Mouse (Mus musculus): ENCODE results near the gene Pou5f1. TPM values are rescaled to one million over a fixed set of nuclear protein-coding genes. Genes with fewer than 3 reads are reported as not detected.

Gene Pou5f1
- total RNA-seq, 2 experiments from 2014 or later = not detected

DNA sequence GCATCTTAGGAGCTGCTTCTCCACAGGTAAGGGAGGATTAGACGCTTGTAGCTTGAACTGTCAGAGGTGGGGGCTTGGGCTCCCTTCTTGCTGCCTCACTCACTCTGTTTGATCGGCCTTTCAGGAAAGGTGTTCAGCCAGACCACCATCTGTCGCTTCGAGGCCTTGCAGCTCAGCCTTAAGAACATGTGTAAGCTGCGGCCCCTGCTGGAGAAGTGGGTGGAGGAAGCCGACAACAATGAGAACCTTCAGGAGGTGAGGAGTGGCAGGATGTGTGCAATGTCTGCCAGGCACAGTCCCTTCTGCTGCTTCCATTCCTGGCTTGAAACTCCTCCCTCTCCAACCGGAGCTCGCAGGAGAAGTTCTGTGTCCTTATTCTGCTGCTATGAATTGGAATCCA is 3.5 kb downstream of the Pou5f1 start:
- intact Hi-C loops (cut with DNase I) = no loop called here
- peak in 1 of 2 experiments; percentile 23 for DNase-seq (ENCODE audit: low spot score in 2 of 2)

DNA sequence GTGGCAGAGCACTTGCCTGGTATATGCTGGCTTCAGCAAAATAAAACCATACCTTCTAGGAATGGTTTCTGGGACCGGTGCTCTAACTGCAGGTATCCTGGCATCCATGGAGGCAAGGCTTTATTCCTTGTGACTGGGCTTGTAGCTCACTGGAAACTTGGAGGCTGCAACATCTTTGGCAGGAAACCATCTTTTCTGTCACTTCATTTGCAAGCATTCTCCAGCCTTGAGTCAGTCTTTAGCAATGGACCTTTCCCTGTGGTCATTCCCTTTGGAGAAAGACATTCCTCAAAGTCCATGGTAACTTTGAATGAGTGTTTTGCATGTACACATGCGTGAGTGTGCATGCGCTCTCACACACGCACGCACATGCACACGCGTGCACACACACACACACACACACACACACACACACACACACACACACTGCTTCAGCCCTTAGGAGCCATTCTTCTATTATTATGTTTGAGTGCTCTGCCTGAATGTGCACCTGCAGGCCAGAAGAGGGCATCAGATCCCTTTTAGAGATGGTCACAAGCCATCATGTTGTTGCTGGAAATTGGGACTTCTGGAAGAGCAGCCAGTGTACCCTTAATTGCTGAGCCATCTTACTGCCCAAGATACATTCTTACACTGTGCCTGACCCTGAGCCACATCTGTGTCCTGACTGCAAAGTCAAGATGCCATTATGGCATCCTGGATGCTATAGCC is 7.3 kb downstream of the Pou5f1 start:
- peak; percentile 20 to 50 for DNase-seq (ENCODE audit: low spot score in 2 of 2)

DNA sequence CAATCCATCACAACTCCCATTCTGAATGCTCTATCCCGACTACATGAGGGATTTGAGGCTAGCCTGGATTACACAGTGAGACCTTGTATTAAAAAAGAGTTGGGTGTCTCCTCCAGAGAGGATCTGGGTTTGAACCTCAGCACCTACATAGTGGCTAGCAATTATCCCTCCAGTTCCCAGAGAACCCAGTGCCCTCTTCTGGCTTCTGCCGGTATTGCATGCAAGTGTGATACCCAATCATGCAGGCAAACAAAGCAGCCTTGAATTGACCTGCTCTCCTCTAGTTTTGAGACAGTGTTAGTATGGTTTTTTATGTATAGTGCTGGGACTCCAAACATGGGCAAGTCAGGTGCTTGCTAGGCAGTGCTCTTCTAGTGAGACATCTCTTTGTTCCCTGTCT is 8.1 kb downstream of the Pou5f1 start:
- intact Hi-C loops (cut with DNase I) = no loop called here
- DNase-seq (ENCODE audit: low spot score in 2 of 2) = peak; percentile 32 to 45

More for the DNA sequence above, 7.3 kb downstream of the Pou5f1 start:
- intact Hi-C loops (cut with DNase I) = no loop called here

DNA sequence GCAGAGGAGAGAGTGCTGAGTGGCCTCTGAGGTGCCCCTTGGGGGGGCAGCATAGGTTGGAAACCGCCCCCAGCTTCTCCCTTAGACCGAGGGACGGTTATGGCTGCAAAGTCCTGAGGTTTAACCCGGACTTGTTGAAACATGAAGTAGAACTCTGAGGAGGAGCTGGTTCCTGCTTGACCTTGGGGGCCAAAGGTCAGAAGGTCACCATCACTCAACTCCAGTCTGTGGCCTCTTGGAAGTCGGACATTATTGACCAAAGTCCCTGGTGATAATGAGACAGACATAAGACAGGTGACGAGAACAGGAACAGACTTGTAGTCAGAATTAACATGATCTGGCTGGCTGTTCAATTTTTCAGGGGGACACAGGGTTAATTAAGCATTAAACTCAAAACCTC is 8.9 kb downstream of the Pou5f1 start:
- no peak for DNase-seq (ENCODE audit: low spot score in 2 of 2)

DNA sequence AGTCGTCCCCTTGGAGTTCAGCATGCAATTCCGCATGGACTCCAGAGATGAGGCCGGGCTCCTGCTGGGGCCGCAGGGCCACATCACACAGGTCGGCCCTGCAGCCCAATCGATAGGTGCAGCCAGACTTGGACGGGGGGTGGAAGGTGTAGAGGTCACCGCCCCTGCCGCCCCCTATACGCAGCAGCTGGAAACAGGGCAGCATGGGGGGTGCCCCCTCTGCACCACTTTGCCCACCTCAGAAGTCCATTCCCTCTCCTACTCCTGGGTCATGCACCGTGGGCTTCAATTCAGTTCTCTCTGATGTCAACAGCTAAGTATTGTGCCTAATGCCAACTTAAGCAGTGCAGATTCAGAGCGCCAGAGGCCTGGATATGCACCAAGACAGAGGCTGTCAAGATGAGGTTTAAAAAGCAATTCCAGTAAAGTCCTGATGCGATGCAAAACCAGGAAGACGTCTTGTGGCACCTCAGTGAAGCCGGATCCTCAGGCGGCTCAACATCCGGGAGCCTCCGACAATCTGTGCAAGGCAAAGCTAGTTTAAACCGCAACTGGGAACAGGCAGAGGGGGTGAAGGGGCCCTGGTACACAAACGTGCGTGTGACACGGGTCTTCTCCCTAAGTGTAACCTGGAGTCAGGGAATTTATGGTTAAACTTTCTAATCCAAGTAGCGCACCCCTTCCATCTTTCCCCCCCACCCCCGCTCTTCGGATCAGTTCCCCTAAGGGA is 10.3 kb downstream of the Pou5f1 start:
- DNase-seq (ENCODE audit: low spot score in 2 of 2) = peak; percentile 19 to 41
- intact Hi-C loops (cut with DNase I) = loop anchor here (2.0 kb wide), 1 partner anchor 19 kb away; no protein-coding TSS in a partner anchor

More for the DNA sequence above, 8.9 kb downstream of the Pou5f1 start:
- intact Hi-C loops (cut with DNase I) = no loop called here

DNA sequence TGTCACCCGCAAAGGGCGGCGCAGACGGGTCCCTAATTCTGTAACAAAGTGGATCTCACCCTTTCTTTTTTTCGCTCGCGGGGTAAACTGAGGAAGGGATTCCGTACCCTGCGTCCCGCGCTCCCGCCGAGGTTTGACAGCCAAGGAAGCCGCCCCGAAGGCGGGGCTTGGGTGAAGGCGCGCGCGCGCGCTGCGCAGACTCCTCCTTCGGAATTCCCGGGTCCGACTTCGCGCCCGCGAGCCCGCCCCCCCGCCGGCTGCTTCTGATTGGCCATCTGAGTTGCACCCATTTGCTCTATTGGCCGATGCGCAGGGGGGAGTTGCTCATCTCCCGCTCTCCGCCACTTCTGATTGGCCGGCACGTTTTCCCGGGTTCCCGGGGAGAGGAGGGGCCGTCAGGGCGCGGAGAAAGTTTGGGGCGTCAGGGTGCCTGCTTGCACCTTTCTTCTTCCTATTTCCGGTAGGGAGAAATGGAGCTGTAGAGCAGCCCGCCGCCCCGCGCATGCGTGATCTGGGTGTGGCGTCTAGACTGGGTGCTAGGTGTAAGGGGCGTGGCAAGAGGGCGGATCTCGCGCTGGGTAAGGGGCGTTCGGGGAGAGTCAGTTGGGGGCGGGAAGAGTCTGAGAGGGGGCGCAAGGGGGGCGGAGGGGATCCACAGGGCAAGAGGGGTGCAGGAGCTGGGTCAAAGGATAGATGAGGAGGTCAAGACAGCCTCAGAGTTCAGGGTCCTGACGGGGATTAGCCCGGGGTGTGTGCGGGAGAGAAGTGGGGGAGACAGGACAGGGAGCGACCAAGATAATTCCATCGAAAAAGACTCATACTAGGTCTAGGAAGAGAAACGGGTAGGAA is 11.1 kb downstream of the Pou5f1 start, which contains the start of the genes Tcf19 and Cchcr1:
Gene Tcf19 (minus strand): TSS at position 173 of the 849 bp plus-strand sequence.
Gene Cchcr1 (plus strand): TSS at position 449 of the 849 bp plus-strand sequence.
- peak; percentile 95 to 98 for DNase-seq (ENCODE audit: low spot score in 2 of 2)
- intact Hi-C loops (cut with DNase I) = loop anchor here (2.0 kb wide), 1 partner anchor 18 kb away; no protein-coding TSS in a partner anchor

DNA sequence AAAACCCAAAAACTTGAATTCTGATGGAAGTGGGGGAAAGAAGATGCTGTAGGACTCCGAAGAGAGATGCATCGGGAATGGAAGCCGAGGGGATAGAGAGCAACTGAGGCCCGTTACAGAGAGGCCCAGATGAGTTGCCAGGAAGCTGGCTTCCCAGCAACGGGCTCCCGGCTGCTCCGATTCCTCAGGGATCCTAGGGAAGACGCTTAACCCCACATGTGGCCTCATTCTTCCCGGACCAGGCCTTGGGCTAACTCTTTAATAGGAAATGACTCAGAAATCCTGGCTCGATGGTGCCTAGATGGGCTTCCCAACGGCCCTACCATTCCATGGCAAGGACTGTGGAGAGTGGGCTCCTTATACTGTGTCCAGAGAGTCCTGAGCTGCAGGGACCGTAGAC is 11.7 kb downstream of the Pou5f1 start:
- DNase-seq (ENCODE audit: low spot score in 2 of 2) = no peak
- intact Hi-C loops (cut with DNase I) = loop anchor here (2.0 kb wide), 1 partner anchor 17 kb away; no protein-coding TSS in a partner anchor

DNA sequence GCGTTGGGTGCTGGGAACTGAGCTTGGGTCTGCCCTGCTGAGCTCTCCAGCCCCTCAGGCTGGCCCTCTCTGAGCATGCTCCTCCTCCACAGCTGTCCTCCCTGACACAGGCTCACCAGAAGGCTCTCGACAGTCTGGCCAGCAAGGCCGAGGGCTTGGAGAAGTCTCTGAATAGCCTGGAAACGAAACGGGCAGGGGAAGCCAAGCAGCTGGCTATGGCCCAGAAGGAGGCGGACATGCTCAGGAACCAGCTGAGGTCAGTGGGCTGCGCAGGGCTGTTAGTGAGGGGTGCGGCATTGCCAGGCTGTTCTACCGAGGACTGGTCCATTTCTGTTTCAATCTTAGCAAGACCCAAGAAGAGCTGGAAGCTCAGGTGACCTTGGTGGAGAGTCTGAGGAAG is 18.5 kb downstream of the Pou5f1 start:
- intact Hi-C loops (cut with DNase I) = no loop called here

DNA sequence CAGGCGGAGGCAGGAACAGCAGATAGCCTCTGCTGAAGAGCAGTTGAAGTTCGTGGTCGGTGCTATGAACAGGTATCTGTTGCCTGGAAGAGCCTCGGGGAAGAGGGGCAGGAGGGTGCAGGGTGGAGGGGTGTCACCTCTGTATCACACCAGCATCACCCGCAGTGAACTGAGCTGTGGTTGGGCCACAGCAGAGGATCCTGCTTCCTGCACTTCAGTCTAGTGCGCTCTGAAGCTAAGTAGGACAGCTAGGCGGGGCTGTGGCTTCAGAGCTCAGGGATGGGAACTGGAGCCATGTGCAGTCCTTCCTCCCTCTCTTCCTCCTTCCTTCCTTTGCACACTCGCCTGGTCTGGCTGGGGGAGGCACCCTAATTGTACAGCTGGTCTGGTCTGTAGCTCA is 20.8 kb downstream of the Pou5f1 start:
- DNase-seq (ENCODE audit: low spot score in 2 of 2) = no peak
- intact Hi-C loops (cut with DNase I) = no loop called here

More for the DNA sequence above, 18.5 kb downstream of the Pou5f1 start:
- DNase-seq (ENCODE audit: low spot score in 2 of 2) = no peak

DNA sequence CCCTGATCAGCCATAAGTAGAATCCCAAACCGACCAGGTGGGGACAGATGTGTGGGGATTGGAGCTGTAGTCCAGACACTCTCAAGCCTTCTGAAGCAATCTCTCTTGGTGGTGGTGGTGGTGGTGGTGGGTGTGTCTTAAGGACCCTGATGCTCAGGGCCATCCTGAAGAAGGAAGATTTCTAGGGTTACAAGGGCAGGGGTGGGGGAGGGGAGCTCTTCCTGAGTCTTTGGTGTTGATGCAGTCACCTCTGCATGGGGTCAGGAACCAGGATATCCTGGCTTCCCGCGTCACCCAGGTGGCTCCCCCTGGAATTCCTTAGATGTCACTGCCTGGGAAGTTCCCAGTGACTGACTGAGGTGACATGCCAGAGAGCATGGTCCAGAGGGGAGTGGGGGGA is 26.5 kb downstream of the Pou5f1 start:
- DNase-seq (ENCODE audit: low spot score in 2 of 2) = no peak
- intact Hi-C loops (cut with DNase I) = no loop called here

DNA sequence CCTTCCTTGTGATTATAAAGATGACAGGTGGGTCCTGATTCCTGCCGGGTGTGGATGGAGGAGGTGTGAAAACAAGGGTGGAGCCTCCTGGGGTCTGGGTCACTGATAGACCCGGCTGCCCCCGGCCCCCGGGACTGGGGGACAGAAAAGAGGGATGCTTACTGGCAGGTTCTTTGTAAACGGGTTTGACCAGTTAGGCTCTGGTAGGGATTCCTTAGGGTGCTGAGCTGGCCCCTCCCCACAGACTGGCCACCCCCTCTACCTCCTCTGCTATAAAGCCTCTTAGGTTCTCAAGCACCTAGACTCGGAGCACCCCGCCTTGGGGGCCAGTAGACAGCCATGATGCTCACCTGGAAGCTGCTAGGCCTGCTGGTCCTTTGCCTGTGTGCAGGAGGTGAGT is 27.1 kb downstream of the Pou5f1 start, which contains the start of gene Psors1c2:
Gene Psors1c2 (plus strand): TSS at position 301 of the 400 bp plus-strand sequence.
- no peak for DNase-seq (ENCODE audit: low spot score in 2 of 2)
- intact Hi-C loops (cut with DNase I) = no loop called here

DNA sequence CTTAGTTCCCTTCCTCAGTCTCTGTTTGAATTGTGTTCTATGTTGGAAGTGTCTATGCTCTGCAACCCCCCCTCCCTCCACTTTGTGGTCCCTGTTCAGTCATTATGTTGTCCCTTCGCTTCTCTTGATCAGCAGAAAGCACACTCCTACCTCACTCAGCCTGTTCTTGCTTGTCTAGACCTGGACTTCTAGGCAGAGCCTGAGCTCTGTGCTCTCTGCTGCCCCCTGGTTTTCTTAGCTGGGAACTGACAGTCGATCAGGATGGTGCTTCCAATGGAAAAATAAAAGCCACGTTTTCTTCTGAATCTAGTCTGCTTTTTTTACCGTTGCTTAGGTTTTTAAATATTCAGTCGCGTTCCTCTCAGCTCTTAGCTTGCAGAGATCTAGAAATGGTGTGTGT is 28.5 kb downstream of the Pou5f1 start:
- intact Hi-C loops (cut with DNase I) = loop anchor here (2.0 kb wide), 2 partner anchors 18 to 50 kb away; partner anchors contain the start of genes Cchcr1 and Tcf19
- peak; percentile 83 to 92 for DNase-seq (ENCODE audit: low spot score in 2 of 2)

DNA sequence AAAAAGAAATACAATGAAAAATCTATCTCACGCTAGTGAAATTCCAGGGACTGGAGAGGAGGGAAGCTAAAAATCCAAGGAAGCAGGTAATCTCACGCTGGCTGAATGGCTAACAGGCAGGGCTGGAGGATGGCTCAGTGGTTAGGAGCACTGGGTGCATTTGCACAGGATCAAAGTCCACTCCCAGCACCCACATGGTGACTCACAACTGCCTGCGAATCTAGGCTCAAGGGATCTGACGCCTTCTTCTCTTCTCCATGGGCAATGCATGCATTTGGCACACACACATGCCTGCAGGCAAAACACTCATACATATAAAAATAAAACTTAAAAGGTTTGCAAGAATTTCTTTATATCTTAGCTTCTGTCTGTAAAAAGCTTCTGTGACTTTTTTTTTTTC is 31.6 kb downstream of the Pou5f1 start:
- peak in 1 of 2 experiments; percentile 85 for DNase-seq (ENCODE audit: low spot score in 2 of 2)
- intact Hi-C loops (cut with DNase I) = no loop called here

DNA sequence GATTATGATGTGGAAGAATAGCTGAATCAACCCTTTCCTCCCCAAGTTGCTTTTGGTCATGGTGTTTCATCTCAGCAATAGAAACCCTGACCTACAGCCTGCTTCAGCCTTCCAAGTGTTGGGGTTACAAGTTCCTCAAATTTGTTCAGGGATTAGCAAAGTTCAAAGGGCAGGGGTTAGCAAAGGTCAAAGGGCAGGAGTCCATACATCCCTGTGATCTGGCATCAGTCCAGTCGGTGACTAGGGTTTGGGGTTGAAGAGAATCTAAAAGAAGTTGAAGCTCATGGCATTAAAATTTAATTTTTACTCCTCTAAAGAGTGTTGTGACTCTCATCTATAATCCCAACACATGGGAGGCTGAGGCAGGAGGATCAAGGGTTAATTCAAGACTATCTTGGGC is 32.7 kb downstream of the Pou5f1 start:
- intact Hi-C loops (cut with DNase I) = no loop called here
- no peak for DNase-seq (ENCODE audit: low spot score in 2 of 2)

DNA sequence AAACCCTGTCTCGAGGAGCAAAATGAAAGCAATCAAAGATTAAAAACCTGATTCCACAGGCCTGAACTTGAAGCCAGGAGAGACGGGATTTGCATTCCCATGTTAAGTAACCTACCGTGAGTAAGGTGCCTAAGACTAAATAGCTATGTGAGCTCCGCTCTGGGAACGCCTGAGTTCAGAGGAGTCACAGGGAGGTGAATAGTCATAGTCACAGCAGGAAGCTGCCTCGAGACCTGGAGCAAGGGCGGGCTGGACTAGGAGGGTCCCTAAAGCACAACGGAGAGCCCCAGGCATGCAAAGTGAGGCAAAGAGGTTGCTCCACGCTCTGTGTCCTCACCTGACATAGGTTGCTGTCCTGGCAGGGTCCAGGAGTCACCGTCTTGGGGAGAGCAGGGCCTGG is 33.7 kb downstream of the Pou5f1 start:
- DNase-seq (ENCODE audit: low spot score in 2 of 2) = no peak
- intact Hi-C loops (cut with DNase I) = no loop called here

DNA sequence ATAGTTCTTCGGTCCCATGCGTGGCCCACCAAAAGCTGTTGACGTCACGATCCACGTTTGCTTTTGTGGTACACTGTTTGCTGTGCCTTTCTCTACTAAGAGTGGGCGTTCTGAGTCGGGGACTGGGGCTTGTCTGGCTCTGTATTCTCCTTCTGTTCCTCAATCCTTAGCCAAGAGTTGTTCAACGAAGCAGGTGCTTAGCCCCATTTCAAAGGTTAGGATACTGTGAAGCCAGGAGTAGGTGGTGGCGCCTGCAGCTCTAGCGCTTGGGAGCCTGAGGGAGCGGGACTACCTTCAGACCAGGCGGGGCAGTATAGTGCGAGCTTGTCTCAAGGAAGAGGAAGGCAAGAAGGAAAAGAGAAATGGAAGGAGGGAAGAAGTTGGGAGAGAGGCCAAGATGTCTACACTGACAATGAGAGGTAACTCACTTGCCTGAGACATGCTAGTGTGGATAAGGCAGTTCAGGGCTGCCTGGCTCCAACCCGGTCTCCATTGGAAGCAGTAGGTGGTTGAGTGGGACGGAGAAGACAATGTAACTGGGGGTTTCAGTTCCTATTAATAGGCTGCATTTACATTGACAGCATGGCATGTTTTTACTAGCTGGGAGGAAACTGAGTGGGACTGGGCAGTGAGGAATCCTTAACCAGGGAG is 37.1 kb downstream of the Pou5f1 start:
- peak; percentile 28 to 72 for DNase-seq (ENCODE audit: low spot score in 2 of 2)
- intact Hi-C loops (cut with DNase I) = no loop called here

DNA sequence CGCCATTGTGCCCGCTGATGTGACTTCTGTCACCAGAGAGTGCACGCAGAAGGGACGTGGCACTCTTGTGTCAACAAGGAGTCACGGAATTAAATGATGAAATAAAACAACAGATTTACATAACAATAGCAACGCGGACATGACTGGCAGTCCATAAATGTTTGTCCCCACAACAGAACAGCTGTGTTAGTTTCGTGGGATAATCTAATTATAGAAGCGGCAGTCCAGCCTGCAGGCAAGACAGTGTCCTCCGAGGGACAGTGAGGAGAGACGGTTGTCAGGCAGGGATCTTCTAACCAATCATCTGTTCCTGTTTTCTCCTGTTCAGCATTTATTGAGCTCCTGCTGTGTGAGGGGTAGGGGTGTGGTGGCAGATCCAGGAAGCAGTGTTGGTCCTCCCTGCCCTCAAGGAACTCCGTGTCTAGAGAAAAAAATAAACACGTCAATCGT is 37.6 kb downstream of the Pou5f1 start:
- intact Hi-C loops (cut with DNase I) = no loop called here
- DNase-seq (ENCODE audit: low spot score in 2 of 2) = no peak

DNA sequence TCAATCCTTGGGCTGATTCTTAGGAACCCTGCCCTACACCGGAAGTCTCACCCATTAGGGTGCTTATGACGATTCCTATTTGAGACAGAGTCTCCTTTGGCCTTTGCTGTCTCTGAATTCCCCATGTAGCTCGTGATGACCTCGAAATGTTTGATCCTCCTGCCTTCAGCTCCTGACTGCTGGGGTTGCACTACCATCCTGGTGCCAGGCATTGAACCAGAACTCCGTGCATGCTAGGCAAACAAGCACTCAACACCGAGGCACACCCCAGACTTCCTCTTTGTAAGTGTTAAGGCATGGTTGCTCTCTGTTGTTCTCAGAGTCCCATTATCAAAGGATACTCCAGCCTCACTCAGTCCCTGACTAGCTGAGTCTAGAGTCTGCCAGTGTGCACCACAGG is 38.2 kb downstream of the Pou5f1 start:
- intact Hi-C loops (cut with DNase I) = no loop called here
- DNase-seq (ENCODE audit: low spot score in 2 of 2) = no peak

DNA sequence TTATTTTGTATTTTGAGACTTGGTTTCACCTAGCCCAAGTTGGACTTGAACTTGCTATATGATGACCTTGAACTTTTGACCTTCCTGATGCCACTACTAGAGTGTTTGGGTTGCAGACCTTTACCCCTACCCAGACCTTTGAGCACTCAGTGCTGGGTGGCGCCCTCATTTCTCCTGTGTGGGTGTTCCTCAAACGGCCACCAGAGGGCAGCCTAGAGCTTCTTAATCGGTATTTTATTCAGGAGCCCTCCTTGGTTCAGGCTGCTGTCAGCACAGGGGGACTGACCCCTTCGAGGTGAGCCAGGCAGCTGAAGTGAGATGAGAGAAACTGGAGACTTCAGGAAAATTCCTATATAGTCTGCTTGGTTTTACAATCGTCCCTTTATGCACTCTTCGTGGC is 38.9 kb downstream of the Pou5f1 start:
- intact Hi-C loops (cut with DNase I) = no loop called here
- peak; percentile 40 to 53 for DNase-seq (ENCODE audit: low spot score in 2 of 2)
